Mouse (Mus musculus) left cerebral cortex, adult 18-20 months (tissue): ENCODE measurements around the gene Comp. TPM values are rescaled to one million over a fixed set of nuclear protein-coding genes. Genes with fewer than 3 reads are reported as not detected.

Experiments
- DNase-seq, 2 experiments: peaks; one replicate each; pipeline ENCODE4 v3.0.0; 2021 to 2022; ENCODE audit warnings: low spot score in 2 of 2, mixed read lengths in 1 of 2
- total RNA-seq, 2 experiments: library from RNA; stranded (reverse); gene quantifications; 2 replicates each; pipeline ENCODE4 v1.2.3; 2021

Comp gene
- total RNA-seq, 2 experiments from 2014 or later = 0.30 to 0.33 TPM

GRCm38 (mm10) chr8:70431213-70431612 lies 57.9 kb downstream of the Comp start:
- no peak for DNase-seq

Other genes with a start within 250 kb of the Comp start
- gene Nr2c2ap, start 242.2 kb upstream of the Comp start, total RNA-seq = 10 to 100 TPM; 23.7 to 25.5 TPM
- 10 to 100 TPM; 11.7 to 14.9 TPM for gene Rfxank, start 234.4 kb upstream of the Comp start, total RNA-seq
- 10 to 100 TPM; 47.7 to 48.0 TPM for gene Borcs8, start 234.1 kb upstream of the Comp start, total RNA-seq
- gene Mef2b, start 233.8 kb upstream of the Comp start, total RNA-seq = not detected
- gene Tmem161a, start 201.2 kb upstream of the Comp start, total RNA-seq = 10 to 100 TPM; 45.2 to 46.2 TPM
- gene Slc25a42, start 161.3 kb upstream of the Comp start, total RNA-seq = 10 to 100 TPM; 36.0 to 37.8 TPM
- gene Sugp2, start 139.3 kb upstream of the Comp start, total RNA-seq = 100 to 1,000 TPM in 1 of 2 experiments, 10 to 100 TPM in 1; 97.3 to 109 TPM
- 10 to 100 TPM; 37.0 to 42.1 TPM for gene Armc6, start 139.1 kb upstream of the Comp start, total RNA-seq
- gene Homer3, start 90.7 kb upstream of the Comp start, total RNA-seq = 1 to 10 TPM; 7.9 to 9.8 TPM
- 10 to 100 TPM; 42.0 to 49.1 TPM for gene Ddx49, start 71.1 kb upstream of the Comp start, total RNA-seq
- gene Cope, start 71.0 kb upstream of the Comp start, total RNA-seq = 100 to 1,000 TPM; 141 to 145 TPM
- gene Cers1, start 57.8 kb upstream of the Comp start, total RNA-seq = 10 to 100 TPM; 86.4 to 94.3 TPM
- gene Gdf1, start 43.7 kb upstream of the Comp start, total RNA-seq = 10 to 100 TPM; 16.4 to 19.1 TPM
- gene Upf1, start 20.3 kb upstream of the Comp start, total RNA-seq = 10 to 100 TPM; 64.1 to 73.7 TPM
- 100 to 1,000 TPM; 152 to 154 TPM for gene Crtc1, start 66.0 kb downstream of the Comp start, total RNA-seq
- gene Klhl26, start 103.4 kb downstream of the Comp start, total RNA-seq = 10 to 100 TPM; 43.7 to 44.4 TPM
- 100 to 1,000 TPM; 295 to 296 TPM for gene Tmem59l, start 113.8 kb downstream of the Comp start, total RNA-seq
- 1 to 10 TPM; 1.5 to 2.8 TPM for gene Crlf1, start 119.6 kb downstream of the Comp start, total RNA-seq
- gene Rex1bd, start 133.2 kb downstream of the Comp start, total RNA-seq = 100 to 1,000 TPM; 118 to 122 TPM
- gene Uba52, start 137.2 kb downstream of the Comp start, total RNA-seq = 100 to 1,000 TPM; 924 to 953 TPM
- gene Fkbp8, start 154.2 kb downstream of the Comp start, total RNA-seq = 100 to 1,000 TPM; 407 to 421 TPM
- gene Kxd1, start 154.4 kb downstream of the Comp start, total RNA-seq = 10 to 100 TPM; 44.8 to 46.4 TPM
- gene Ell, start 165.9 kb downstream of the Comp start, total RNA-seq = 10 to 100 TPM; 19.0 to 21.6 TPM
- 10 to 100 TPM; 50.4 to 60.8 TPM for gene Isyna1, start 220.8 kb downstream of the Comp start, total RNA-seq
- 100 to 1,000 TPM; 250 to 264 TPM for gene Ssbp4, start 235.3 kb downstream of the Comp start, total RNA-seq
- 1 to 10 TPM in 1 of 2 experiments, under 1 TPM in 1; 0.70 to 1.0 TPM for gene Lrrc25, start 242.6 kb downstream of the Comp start, total RNA-seq